Mouse (Mus musculus): ENCODE measurements at regions not wholly inside any gene's neighbourhood (a gene's known extent, or its start where the extent isn't known, plus 50 kb on each side); places are given as distances from the start of the nearest gene placed in this dataset.

DNA sequence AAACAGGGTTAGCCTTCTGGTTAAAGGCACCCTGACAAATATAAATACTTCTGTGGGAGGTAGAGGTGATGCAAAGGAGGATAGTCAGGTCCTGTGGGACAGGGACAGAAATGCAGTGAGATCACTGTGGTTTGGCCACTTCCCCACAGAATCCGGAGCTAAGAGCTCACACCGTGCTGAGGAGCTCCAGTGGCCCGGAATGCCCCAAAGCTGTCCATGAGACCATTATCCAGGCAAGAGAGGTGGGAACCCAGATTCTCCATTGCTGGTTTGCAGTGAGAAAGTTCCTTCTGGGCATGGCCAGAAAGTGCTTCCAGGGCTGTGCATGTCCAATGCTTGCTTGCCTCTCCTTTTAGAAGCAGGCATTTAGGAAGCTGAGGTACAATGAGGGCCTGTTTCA, 95.8 kb upstream of the Trib2 start:
- ATAC-seq (ENCODE audit: insufficient number of reproducible peaks, low FRiP score, low TSS enrichment) = no peak

DNA sequence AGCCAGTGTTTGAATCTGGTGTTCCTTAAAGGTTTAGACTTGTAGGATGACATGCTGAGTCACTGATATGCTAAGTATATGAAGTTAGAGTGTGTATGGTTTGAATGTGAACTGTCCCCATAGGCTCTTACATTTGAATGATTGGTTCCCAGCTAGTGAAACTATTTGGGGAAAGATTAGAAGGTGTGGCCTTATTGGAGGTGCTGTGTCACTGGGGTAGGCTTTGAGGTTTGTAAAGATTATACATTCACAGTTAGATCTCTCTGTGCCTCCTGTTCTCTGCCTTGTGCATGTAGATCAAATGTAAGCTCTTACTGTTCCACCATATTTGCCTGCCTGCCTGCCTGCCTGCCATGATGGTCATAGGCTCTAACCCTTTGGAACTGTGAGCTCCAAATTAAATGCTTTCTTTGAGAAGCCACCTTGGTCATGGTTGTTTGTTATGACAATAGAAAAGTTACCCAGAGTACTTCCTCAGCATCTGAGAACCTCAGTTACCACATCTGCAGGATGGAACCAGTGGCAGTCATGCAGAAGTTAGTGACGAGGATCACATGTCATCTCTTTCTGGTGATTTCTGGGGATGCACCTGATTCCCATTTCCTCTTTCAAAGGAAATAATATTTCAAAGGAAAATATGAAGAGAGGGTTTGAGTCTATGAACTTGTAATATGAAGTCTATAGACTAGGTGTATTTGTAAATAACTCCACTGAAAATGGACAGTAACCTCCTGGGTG, 94.7 kb upstream of the Trib2 start:
- no peak for ATAC-seq (ENCODE audit: insufficient number of reproducible peaks, low FRiP score, low TSS enrichment)

DNA sequence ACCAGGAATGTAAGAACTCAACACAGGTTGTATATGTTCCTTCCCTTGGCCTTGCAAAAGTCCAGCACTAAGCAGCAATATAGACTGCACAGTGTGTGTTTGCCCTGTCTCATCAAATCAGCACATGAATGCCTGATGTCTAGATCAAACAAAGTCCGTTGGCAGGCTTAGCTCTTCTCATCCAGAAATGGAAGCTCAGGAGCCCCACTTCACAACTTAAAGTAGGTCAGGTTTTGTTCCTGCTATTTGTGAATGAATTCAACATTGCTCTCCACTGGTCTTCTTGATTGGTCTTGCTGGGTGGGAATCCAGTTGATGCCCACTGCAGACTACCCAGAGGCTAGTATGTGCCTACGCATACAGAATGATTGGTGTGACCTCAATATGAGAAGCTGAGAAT, 80.8 kb upstream of the Trib2 start:
- ATAC-seq (ENCODE audit: insufficient number of reproducible peaks, low FRiP score, low TSS enrichment) = no peak

DNA sequence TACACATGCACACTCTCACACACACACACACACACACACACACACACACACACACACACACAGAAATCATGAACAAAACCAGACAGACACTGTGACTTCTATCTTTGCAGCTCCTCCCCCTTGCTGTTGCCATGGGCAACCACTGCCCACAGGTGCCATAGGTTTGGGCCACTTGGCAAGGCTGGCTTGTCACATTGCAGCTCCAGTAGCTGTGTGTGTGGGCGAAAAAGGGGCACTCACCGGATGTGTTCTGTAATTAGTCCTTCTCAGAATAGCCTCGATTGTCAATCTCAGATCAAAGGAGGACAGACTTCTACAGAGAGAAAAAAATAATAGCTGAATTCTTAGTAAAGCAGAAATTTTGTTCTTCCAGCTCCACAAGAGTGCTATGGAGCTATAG, 79.8 kb upstream of the Trib2 start:
- ATAC-seq (ENCODE audit: insufficient number of reproducible peaks, low FRiP score, low TSS enrichment) = no peak

DNA sequence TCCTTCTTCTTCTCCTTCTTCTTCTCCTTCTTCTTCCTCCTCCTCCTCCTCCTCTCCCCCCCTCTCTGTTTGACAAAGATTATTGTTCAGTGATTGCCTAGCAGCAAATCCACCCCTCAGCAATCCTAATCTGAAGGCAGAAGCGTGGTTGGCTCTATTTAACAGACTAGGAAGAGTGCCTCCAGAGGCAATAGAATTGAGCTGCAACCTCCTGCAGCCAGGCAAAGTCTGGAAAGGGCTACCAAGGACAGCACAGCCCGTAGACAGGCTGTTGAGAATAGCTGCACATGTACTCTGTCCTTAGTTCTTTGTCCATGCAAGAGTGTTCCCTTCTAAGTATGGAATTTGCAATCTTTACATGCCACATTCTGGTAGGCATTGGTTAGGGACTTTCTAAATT, 78.5 kb upstream of the Trib2 start:
- ATAC-seq (ENCODE audit: insufficient number of reproducible peaks, low FRiP score, low TSS enrichment) = no peak

DNA sequence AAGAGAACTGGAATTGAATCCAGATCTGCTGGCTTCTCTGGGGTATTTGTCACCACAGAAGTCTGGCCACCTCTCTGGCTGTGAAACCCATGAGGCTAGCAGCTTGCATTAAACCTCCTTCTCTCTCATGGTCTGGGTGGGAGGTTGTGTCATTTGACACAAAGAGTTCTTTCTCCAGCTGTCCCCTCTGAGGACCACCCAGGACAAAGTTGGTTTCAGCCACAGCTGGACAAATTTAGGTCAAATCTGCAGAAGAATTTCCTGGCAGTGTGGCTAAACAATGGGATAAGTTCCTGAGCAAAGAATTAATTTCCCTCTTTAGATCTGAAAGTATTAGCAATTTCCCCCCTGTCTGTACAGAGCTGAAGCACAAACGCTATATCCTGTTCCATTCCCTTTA, 73.9 kb upstream of the Trib2 start:
- ATAC-seq (ENCODE audit: insufficient number of reproducible peaks, low FRiP score, low TSS enrichment) = no peak

DNA sequence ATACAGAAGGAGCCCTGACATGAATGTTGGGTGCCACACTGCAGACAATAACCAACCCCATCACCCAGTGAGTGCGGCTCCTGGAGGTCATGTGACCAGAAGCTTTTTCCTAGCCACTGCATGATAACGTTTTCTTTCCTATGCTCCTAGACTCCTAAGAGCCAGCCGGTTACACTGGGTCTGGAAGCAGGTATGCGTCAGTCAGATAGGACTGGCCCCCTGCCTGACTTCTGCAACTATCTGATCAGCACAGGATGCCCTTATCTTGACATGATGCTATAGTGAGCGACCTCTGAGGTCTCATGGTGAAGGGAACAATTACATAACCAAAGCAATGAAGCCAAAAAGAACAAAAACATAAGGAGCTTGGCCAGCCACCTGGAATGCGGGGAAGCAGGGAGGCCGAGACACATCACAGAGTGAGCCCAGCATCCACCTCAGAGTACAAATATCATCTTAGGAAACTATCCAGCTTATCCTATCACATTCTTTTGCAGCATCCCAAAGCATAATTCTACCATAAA, 63.2 kb upstream of the Trib2 start:
- ATAC-seq (ENCODE audit: insufficient number of reproducible peaks, low FRiP score, low TSS enrichment) = no peak

Measured in cerebellum, adult (tissue).